Mouse (Mus musculus): Measurements from ENCODE around the gene Angel1.

Angel1 gene

GRCm38 (mm10) chr12:86700927-86701310, 25.3 kb downstream of the Angel1 start:
- no peak for DNase-seq

- no peak for DNase-seq
These were observed 26.0 kb downstream of the Angel1 start for GRCm38 (mm10) chr12:86699965-86700926.

- DNase-seq, result no peak
These were observed 27.7 kb downstream of the Angel1 start for GRCm38 (mm10) chr12:86698537-86698936.

- DNase-seq, result no peak
These were observed 28.3 kb downstream of the Angel1 start for GRCm38 (mm10) chr12:86697996-86698395.

GRCm38 (mm10) chr12:86694441-86694840, 31.8 kb downstream of the Angel1 start:
- no peak for DNase-seq

- DNase-seq, result no peak
These were observed 32.9 kb downstream of the Angel1 start for GRCm38 (mm10) chr12:86693389-86693788.

GRCm38 (mm10) chr12:86692471-86693356, 33.5 kb downstream of the Angel1 start:
- DNase-seq, result peak; percentile 45

- peak; percentile 28 for DNase-seq
These were observed 35.4 kb downstream of the Angel1 start for GRCm38 (mm10) chr12:86690700-86691485.

GRCm38 (mm10) chr12:86688917-86689316, 37.3 kb downstream of the Angel1 start:
- DNase-seq, result no peak

GRCm38 (mm10) chr12:86687971-86688573, 38.2 kb downstream of the Angel1 start:
- DNase-seq, result peak; percentile 70

GRCm38 (mm10) chr12:86687445-86687955, 38.8 kb downstream of the Angel1 start:
- peak; percentile 47 for DNase-seq

- DNase-seq, result peak; percentile 55
These were observed 39.5 kb downstream of the Angel1 start for GRCm38 (mm10) chr12:86686551-86687330.

GRCm38 (mm10) chr12:86685275-86685674, 41.0 kb downstream of the Angel1 start:
- DNase-seq, result no peak

GRCm38 (mm10) chr12:86683698-86684097, 42.6 kb downstream of the Angel1 start:
- no peak for DNase-seq

- no peak for DNase-seq
These were observed 44.1 kb downstream of the Angel1 start for GRCm38 (mm10) chr12:86682178-86682577.

GRCm38 (mm10) chr12:86681626-86682025, 44.6 kb downstream of the Angel1 start:
- DNase-seq, result no peak

- no peak for DNase-seq
These were observed 45.6 kb downstream of the Angel1 start for GRCm38 (mm10) chr12:86680591-86681193.

- DNase-seq, result no peak
These were observed 46.2 kb downstream of the Angel1 start for GRCm38 (mm10) chr12:86679991-86680491.

- no peak for DNase-seq
These were observed 46.7 kb downstream of the Angel1 start for GRCm38 (mm10) chr12:86679546-86679930.
